Mouse (Mus musculus): Measurements from ENCODE around the gene Hist1h3e. TPM values are rescaled to one million over a fixed set of nuclear protein-coding genes. Genes with fewer than 3 reads are reported as not detected.

The Hist1h3e gene
- polyA plus RNA-seq, 1 experiment = 31.1 TPM

Other genes with a start within 250 kb of the Hist1h3e start
- gene Zfp322a, start 193.2 kb downstream of the Hist1h3e start, polyA plus RNA-seq (2012; rRNA removed) = 22.2 and 24.3 TPM in 2 replicates
- gene Abt1, start 138.5 kb downstream of the Hist1h3e start, polyA plus RNA-seq (2012; rRNA removed) = 8.5 and 9.1 TPM in 2 replicates
- 0.06 and 0.07 TPM in 2 replicates for gene Btn1a1, start 96.5 kb downstream of the Hist1h3e start, polyA plus RNA-seq (2012; rRNA removed)
- 0.04 and 0.11 TPM in 2 replicates for gene Btn2a2, start 73.5 kb downstream of the Hist1h3e start, polyA plus RNA-seq (2012; rRNA removed)
- gene Hist1h4h, start 31.3 kb downstream of the Hist1h3e start, polyA plus RNA-seq (2012; rRNA removed) = 14.7 and 20.5 TPM in 2 replicates
- 187 and 225 TPM in 2 replicates for gene Hist1h2af, start 28.5 kb downstream of the Hist1h3e start, polyA plus RNA-seq (2012; rRNA removed)
- gene Hist1h3g, start 26.9 kb downstream of the Hist1h3e start, polyA plus RNA-seq (2012; rRNA removed) = 16.6 and 25.3 TPM in 2 replicates
- 2.4 and 4.0 TPM in 2 replicates for gene Hist1h2bh, start 19.0 kb downstream of the Hist1h3e start, polyA plus RNA-seq (2012; rRNA removed)
- 2.5 and 3.5 TPM in 2 replicates for gene Hist1h3f, start 18.3 kb downstream of the Hist1h3e start, polyA plus RNA-seq (2012; rRNA removed)
- gene Hist1h4f, start 10.7 kb downstream of the Hist1h3e start, polyA plus RNA-seq (2012; rRNA removed) = 10.2 and 14.3 TPM in 2 replicates
- gene Hist1h1d, start 9.1 kb downstream of the Hist1h3e start, polyA plus RNA-seq (2012; rRNA removed) = 0.30 and 0.45 TPM in 2 replicates
- gene Hist1h2ae, start 8.9 kb upstream of the Hist1h3e start, polyA plus RNA-seq (2012; rRNA removed) = 9.2 and 10.5 TPM in 2 replicates
- gene Hist1h2bg, start 9.0 kb upstream of the Hist1h3e start, polyA plus RNA-seq (2012; rRNA removed) = 17.6 and 25.1 TPM in 2 replicates
- 7.5 and 10.9 TPM in 2 replicates for gene Hist1h2bf, start 11.8 kb upstream of the Hist1h3e start, polyA plus RNA-seq (2012; rRNA removed)
- 4.5 and 5.4 TPM in 2 replicates for gene Hist1h2ad, start 12.0 kb upstream of the Hist1h3e start, polyA plus RNA-seq (2012; rRNA removed)
- gene Hist1h3d, start 13.4 kb upstream of the Hist1h3e start, polyA plus RNA-seq (2012; rRNA removed) = 14.9 and 24.5 TPM in 2 replicates
- 6.8 and 9.8 TPM in 2 replicates for gene Hist1h4d, start 19.2 kb upstream of the Hist1h3e start, polyA plus RNA-seq (2012; rRNA removed)
- gene Hist1h2be, start 58.8 kb upstream of the Hist1h3e start, polyA plus RNA-seq (2012; rRNA removed) = 2.1 and 2.5 TPM in 2 replicates
- gene Hist1h1e, start 60.2 kb upstream of the Hist1h3e start, polyA plus RNA-seq (2012; rRNA removed) = 5.2 and 7.1 TPM in 2 replicates
- gene Hist1h2ac, start 121.6 kb upstream of the Hist1h3e start, polyA plus RNA-seq (2012; rRNA removed) = 1.2 and 1.3 TPM in 2 replicates
- 25.7 and 29.8 TPM in 2 replicates for gene Hist1h2bc, start 121.8 kb upstream of the Hist1h3e start, polyA plus RNA-seq (2012; rRNA removed)
- 0.16 TPM in 1 of 2 replicates, not detected in the other for gene Hist1h1t, start 133.4 kb upstream of the Hist1h3e start, polyA plus RNA-seq (2012; rRNA removed)
- gene Hist1h4c, start 136.1 kb upstream of the Hist1h3e start, polyA plus RNA-seq (2012; rRNA removed) = 7.0 and 8.6 TPM in 2 replicates
- 2.3 and 2.4 TPM in 2 replicates for gene Hfe, start 148.5 kb upstream of the Hist1h3e start, polyA plus RNA-seq (2012; rRNA removed)
- 12.2 and 12.7 TPM in 2 replicates for gene Hist1h1c, start 176.4 kb upstream of the Hist1h3e start, polyA plus RNA-seq (2012; rRNA removed)
- gene Hist1h3c, start 183.2 kb upstream of the Hist1h3e start, polyA plus RNA-seq (2012; rRNA removed) = 19.7 and 29.1 TPM in 2 replicates
- 6.1 and 9.8 TPM in 2 replicates for gene Hist1h2bb, start 184.4 kb upstream of the Hist1h3e start, polyA plus RNA-seq (2012; rRNA removed)
- 24.0 and 28.7 TPM in 2 replicates for gene Hist1h2ab, start 188.8 kb upstream of the Hist1h3e start, polyA plus RNA-seq (2012; rRNA removed)
- 26.1 and 47.9 TPM in 2 replicates for gene Hist1h3b, start 189.9 kb upstream of the Hist1h3e start, polyA plus RNA-seq (2012; rRNA removed)
- 20.0 and 24.9 TPM in 2 replicates for gene Hist1h4b, start 194.6 kb upstream of the Hist1h3e start, polyA plus RNA-seq (2012; rRNA removed)
- 8.6 and 12.5 TPM in 2 replicates for gene Hist1h4a, start 198.9 kb upstream of the Hist1h3e start, polyA plus RNA-seq (2012; rRNA removed)
- gene Hist1h3a, start 200.0 kb upstream of the Hist1h3e start, polyA plus RNA-seq (2012; rRNA removed) = 15.6 and 21.5 TPM in 2 replicates
- 3.5 and 4.3 TPM in 2 replicates for gene Hist1h1a, start 201.3 kb upstream of the Hist1h3e start, polyA plus RNA-seq (2012; rRNA removed)
- gene Trim38, start 207.5 kb upstream of the Hist1h3e start, polyA plus RNA-seq (2012; rRNA removed) = 0.02 TPM in 1 of 2 replicates, not detected in the other
- not detected in 2 replicates for gene Slc17a2, start 244.6 kb upstream of the Hist1h3e start, polyA plus RNA-seq (2012; rRNA removed)